Mouse (Mus musculus) hindbrain, embryonic 10.5 days (tissue): ENCODE measurements around the gene Agpat2. TPM values are rescaled to one million over a fixed set of nuclear protein-coding genes. Genes with fewer than 3 reads are reported as not detected.

Source experiments
- DNase-seq: peaks from one replicate; pipeline ENCODE4 v3.0.0-alpha.2; 2017; ENCODE audit warnings: low spot score
- H3K27ac ChIP-seq: fragments of 300-500 bp; sonication (generic); 2 replicates; pipeline ENCODE4 v1.5.1; 2016; ENCODE audit warnings: mild to moderate bottlenecking, moderate library complexity
- H3K27me3 ChIP-seq: fragments of 300-500 bp; sonication (generic); 2 replicates; pipeline ENCODE4 v1.6.1; 2016; ENCODE audit warnings: mild to moderate bottlenecking; ENCODE audit not compliant: poor library complexity, insufficient read depth, severe bottlenecking
- H3K36me3 ChIP-seq: fragments of 300-500 bp; sonication (generic); 2 replicates; pipeline ENCODE4 v1.6.1; 2016; ENCODE audit warnings: mild to moderate bottlenecking, moderate library complexity
- H3K4me1 ChIP-seq: fragments of 300-500 bp; sonication (generic); replicated peaks from 2 replicates; pipeline ENCODE4 v1.6.1; 2016; ENCODE audit warnings: mild to moderate bottlenecking
- H3K4me3 ChIP-seq: fragments of 300-500 bp; sonication (generic); 2 replicates; pipeline ENCODE4 v1.5.1; 2016; ENCODE audit warnings: mild to moderate bottlenecking, moderate library complexity
- H3K9me3 ChIP-seq: fragments of 300-500 bp; sonication (generic); 2 replicates; pipeline ENCODE4 v1.6.1; 2016; ENCODE audit warnings: mild to moderate bottlenecking, moderate library complexity
- WGBS: fragments of 180-500 bp; shearing (Covaris S2); methylation state at CpG from one replicate; pipeline ENCODE4 v1.1.7; 2016; 5-methylcytosine and 5-hydroxymethylcytosine counted together
- polyA plus RNA-seq: library from polyadenylated mRNA; unstranded; fragments of >200 nt; fragmentation: Nextera tagmentation; extraction: Ambion mirVana; gene quantifications from 2 replicates; pipeline ENCODE4 v1.2.1, GENCODE M21; 2016

Gene Agpat2
- polyA plus RNA-seq, 1 experiment from 2014 or later = 12.3 TPM

- DNase-seq = no peak
- H3K36me3 ChIP-seq = no peaks in the 10 kb centered on the region
- 44% methylated on average over 4 of the region's 4 CpGs for WGBS
- peaks cover 73% of the 10 kb centered on the region for H3K4me1 ChIP-seq
- H3K27ac ChIP-seq = peak overlapping the region; percentile 79
- H3K9me3 ChIP-seq = no peaks in the 10 kb centered on the region
- no peaks in the 10 kb centered on the region for H3K27me3 ChIP-seq
- H3K4me3 ChIP-seq = no peak overlapping the region; the same call in 1 of the 2 replicates
These were observed 28.4 kb downstream of the Agpat2 start for GRCm38 (mm10) chr2:26575865-26576264.

GRCm38 (mm10) chr2:26575378-26575777 is 28.8 kb downstream of the Agpat2 start:
- no peaks in the 10 kb centered on the region for H3K27me3 ChIP-seq
- no peak for DNase-seq
- H3K36me3 ChIP-seq = no peaks in the 10 kb centered on the region
- no peak overlapping the region; the same call in 1 of the 2 replicates for H3K4me3 ChIP-seq
- no peaks in the 10 kb centered on the region for H3K9me3 ChIP-seq
- peaks cover 77% of the 10 kb centered on the region for H3K4me1 ChIP-seq
- WGBS = 84% methylated on average over 1 of the region's 1 CpGs
- H3K27ac ChIP-seq = peak overlapping the region; percentile 79

GRCm38 (mm10) chr2:26574862-26575261 is 29.4 kb downstream of the Agpat2 start:
- DNase-seq = no peak
- WGBS = 32% methylated on average over 5 of the region's 5 CpGs
- no peak overlapping the region for H3K4me3 ChIP-seq
- no peaks in the 10 kb centered on the region for H3K9me3 ChIP-seq
- H3K27ac ChIP-seq = peak overlapping the region; percentile 79
- H3K27me3 ChIP-seq = no peaks in the 10 kb centered on the region
- no peaks in the 10 kb centered on the region for H3K36me3 ChIP-seq
- peaks cover 76% of the 10 kb centered on the region for H3K4me1 ChIP-seq

GRCm38 (mm10) chr2:26573807-26574206 is 30.4 kb downstream of the Agpat2 start:
- no peak for DNase-seq

GRCm38 (mm10) chr2:26573396-26573795 is 30.8 kb downstream of the Agpat2 start:
- no peak for DNase-seq
- Histone ChIP-seq H3K9me3 (no peaks in the 10 kb centered on the region), H3K36me3 (no peaks in the 10 kb centered on the region), H3K4me1 (peaks cover 73% of the 10 kb centered on the region), H3K27ac (peak overlapping the region; percentile 79), H3K27me3 (no peaks in the 10 kb centered on the region), H3K4me3 (no peak overlapping the region)
- WGBS = 72% methylated on average over 12 of the region's 12 CpGs

More at GRCm38 (mm10) chr2:26573807-26574206, 30.4 kb downstream of the Agpat2 start:
- 35% methylated on average over 5 of the region's 5 CpGs for WGBS
- Histone ChIP-seq H3K36me3 (no peaks in the 10 kb centered on the region), H3K27ac (peak overlapping the region; percentile 79), H3K4me1 (peaks cover 76% of the 10 kb centered on the region), H3K9me3 (no peaks in the 10 kb centered on the region), H3K27me3 (no peaks in the 10 kb centered on the region), H3K4me3 (no peak overlapping the region)

GRCm38 (mm10) chr2:26571826-26572225 is 32.4 kb downstream of the Agpat2 start:
- Histone ChIP-seq H3K4me3 (no peak overlapping the region), H3K9me3 (no peaks in the 10 kb centered on the region), H3K27me3 (no peaks in the 10 kb centered on the region), H3K36me3 (no peaks in the 10 kb centered on the region), H3K4me1 (peaks cover 58% of the 10 kb centered on the region), H3K27ac (peak overlapping the region; percentile 67)
- WGBS = 70% methylated on average over 5 of the region's 5 CpGs
- no peak for DNase-seq

- Histone ChIP-seq H3K27me3 (no peaks in the 10 kb centered on the region), H3K36me3 (no peaks in the 10 kb centered on the region), H3K4me3 (no peak overlapping the region), H3K27ac (peak overlapping the region; percentile 67), H3K4me1 (peaks cover 55% of the 10 kb centered on the region), H3K9me3 (no peaks in the 10 kb centered on the region)
- DNase-seq = no peak
- 83% methylated on average over 9 of the region's 9 CpGs for WGBS
These were observed 32.8 kb downstream of the Agpat2 start for GRCm38 (mm10) chr2:26571400-26571799.

GRCm38 (mm10) chr2:26570034-26570433 is 34.2 kb downstream of the Agpat2 start:
- 6% methylated on average over 3 of the region's 3 CpGs for WGBS
- DNase-seq = peak; percentile 72

GRCm38 (mm10) chr2:26566221-26566620 is 38.0 kb downstream of the Agpat2 start:
- Histone ChIP-seq H3K9me3 (no peaks in the 10 kb centered on the region), H3K4me1 (peaks cover 29% of the 10 kb centered on the region), H3K27me3 (no peaks in the 10 kb centered on the region; the same call in 1 of the 2 replicates), H3K4me3 (no peak overlapping the region), H3K27ac (no peak overlapping the region), H3K36me3 (no peaks in the 10 kb centered on the region)
- DNase-seq = peak; percentile 69
- WGBS = 20% methylated on average over 4 of the region's 4 CpGs

More at GRCm38 (mm10) chr2:26570034-26570433, 34.2 kb downstream of the Agpat2 start:
- Histone ChIP-seq H3K4me1 (peaks cover 51% of the 10 kb centered on the region), H3K4me3 (no peak overlapping the region), H3K27me3 (no peaks in the 10 kb centered on the region), H3K9me3 (no peaks in the 10 kb centered on the region), H3K27ac (peak overlapping the region; percentile 50; the same call in 1 of the 2 replicates), H3K36me3 (no peaks in the 10 kb centered on the region)

- Histone ChIP-seq H3K4me1 (peaks cover 44% of the 10 kb centered on the region), H3K9me3 (no peaks in the 10 kb centered on the region), H3K27ac (peak overlapping the region; percentile 74), H3K27me3 (no peaks in the 10 kb centered on the region; the same call in 1 of the 2 replicates), H3K4me3 (no peak overlapping the region), H3K36me3 (no peaks in the 10 kb centered on the region)
- peak; percentile 56 for DNase-seq
- 45% methylated on average over 6 of the region's 6 CpGs for WGBS
These were observed 42.7 kb downstream of the Agpat2 start for GRCm38 (mm10) chr2:26561351-26562016.

GRCm38 (mm10) chr2:26560506-26560905 is 43.7 kb downstream of the Agpat2 start:
- Histone ChIP-seq H3K4me1 (peaks cover 38% of the 10 kb centered on the region), H3K27ac (peak overlapping the region; percentile 74), H3K4me3 (no peak overlapping the region), H3K36me3 (no peaks in the 10 kb centered on the region), H3K9me3 (no peaks in the 10 kb centered on the region), H3K27me3 (no peaks in the 10 kb centered on the region; the same call in 1 of the 2 replicates)
- no peak for DNase-seq
- WGBS = 86% methylated on average over 5 of the region's 5 CpGs

GRCm38 (mm10) chr2:26556535-26556993 is 47.7 kb downstream of the Agpat2 start:
- no peaks in the 10 kb centered on the region for H3K36me3 ChIP-seq
- no peak overlapping the region for H3K4me3 ChIP-seq
- peak overlapping the region; percentile 46; the same call in 1 of the 2 replicates for H3K27ac ChIP-seq
- DNase-seq = no peak
- no peaks in the 10 kb centered on the region; the same call in 1 of the 2 replicates for H3K27me3 ChIP-seq
- peaks cover 41% of the 10 kb centered on the region for H3K4me1 ChIP-seq
- 65% methylated on average over 4 of the region's 4 CpGs for WGBS
- H3K9me3 ChIP-seq = no peaks in the 10 kb centered on the region

GRCm38 (mm10) chr2:26555076-26555475 is 49.1 kb downstream of the Agpat2 start:
- peaks cover 34% of the 10 kb centered on the region for H3K4me1 ChIP-seq
- no peaks in the 10 kb centered on the region for H3K36me3 ChIP-seq
- no peak for DNase-seq
- H3K9me3 ChIP-seq = no peaks in the 10 kb centered on the region
- H3K27ac ChIP-seq = 0 out of 2 replicates have a peak overlapping the region, but pooled peaks have one; percentile 46
- WGBS = 85% methylated on average over 4 of the region's 4 CpGs
- no peak overlapping the region for H3K4me3 ChIP-seq
- no peaks in the 10 kb centered on the region; the same call in 1 of the 2 replicates for H3K27me3 ChIP-seq
